Mouse (Mus musculus) limb, embryonic 15.5 days (tissue): ENCODE data around the gene Foxe1. TPM values are rescaled to one million over a fixed set of nuclear protein-coding genes. Genes with fewer than 3 reads are reported as not detected.

Experiments
- ATAC-seq: fragments of 200-750 bp; cut with Nextera tagmentation; 2 replicates; pipeline ENCODE4 v1.8.0; 2017; ENCODE audit warnings: low read depth, moderate TSS enrichment; ENCODE audit not compliant: insufficient number of reproducible peaks, low FRiP score, low TSS enrichment
- H3K27ac ChIP-seq: fragments of 300-500 bp; sonication (generic); 2 replicates; pipeline ENCODE4 v1.5.1; 2015; ENCODE audit warnings: moderate library complexity, mild to moderate bottlenecking, inconsistent platforms
- H3K27me3 ChIP-seq: fragments of 300-500 bp; sonication (generic); 2 replicates; pipeline ENCODE4 v1.6.1; 2015; ENCODE audit warnings: inconsistent platforms
- H3K36me3 ChIP-seq: fragments of 300-500 bp; sonication (generic); 2 replicates; pipeline ENCODE4 v1.6.1; 2015; ENCODE audit warnings: inconsistent platforms
- H3K4me1 ChIP-seq: fragments of 300-500 bp; sonication (generic); 2 replicates; pipeline ENCODE4 v1.6.1; 2015; ENCODE audit warnings: inconsistent platforms
- H3K4me2 ChIP-seq: fragments of 300-500 bp; sonication (generic); 2 replicates; pipeline ENCODE4 v1.6.1; 2015; ENCODE audit warnings: mild to moderate bottlenecking, inconsistent platforms
- H3K4me3 ChIP-seq: fragments of 300-500 bp; sonication (generic); 2 replicates; pipeline ENCODE4 v1.5.1; 2015; ENCODE audit warnings: mild to moderate bottlenecking, inconsistent platforms
- H3K9ac ChIP-seq: fragments of 300-500 bp; sonication (generic); 2 replicates; pipeline ENCODE4 v1.6.1; 2015; ENCODE audit warnings: inconsistent platforms
- H3K9me3 ChIP-seq: fragments of 300-500 bp; sonication (generic); 2 replicates; pipeline ENCODE4 v1.6.1; 2016; ENCODE audit warnings: inconsistent platforms
- WGBS: fragments of 180-500 bp; shearing (Covaris S2); methylation state at CpG from one replicate; pipeline ENCODE4 v1.1.7; 2015; 5-methylcytosine and 5-hydroxymethylcytosine counted together
- polyA plus RNA-seq: library from polyadenylated mRNA; unstranded; fragments of >200 nt; fragmentation: Nextera tagmentation; extraction: Ambion mirVana; gene quantifications from 2 replicates; pipeline ENCODE4 v1.2.1, GENCODE M21; 2015

The Foxe1 gene
- polyA plus RNA-seq, 1 experiment from 2014 or later, result 0.08 TPM

- Histone ChIP-seq H3K36me3 (no peaks in the 10 kb centered on the region), H3K9ac (no peak overlapping the region), H3K27me3 (peaks cover 86% of the 10 kb centered on the region), H3K9me3 (no peaks in the 10 kb centered on the region), H3K4me3 (no peak overlapping the region), H3K4me2 (no peak overlapping the region), H3K27ac (no peak overlapping the region), H3K4me1 (peaks cover 16% of the 10 kb centered on the region)
- ATAC-seq, result no peak
- 50% methylated on average over 5 of the region's 5 CpGs for WGBS
These were observed 6.1 kb downstream of the Foxe1 start for GRCm38 (mm10) chr4:46349530-46349929.

GRCm38 (mm10) chr4:46353045-46353444 lies 9.6 kb downstream of the Foxe1 start:
- H3K4me2 ChIP-seq, result no peak overlapping the region

GRCm38 (mm10) chr4:46356351-46357133 lies 13.1 kb downstream of the Foxe1 start:
- Histone ChIP-seq H3K9me3 (no peaks in the 10 kb centered on the region), H3K27ac (no peak overlapping the region), H3K4me1 (peaks cover 5% of the 10 kb centered on the region; the same call in 1 of the 2 replicates), H3K9ac (no peak overlapping the region), H3K4me2 (no peak overlapping the region), H3K36me3 (no peaks in the 10 kb centered on the region), H3K4me3 (no peak overlapping the region), H3K27me3 (peaks cover 32% of the 10 kb centered on the region)
- WGBS, result 51% methylated on average over 12 of the region's 12 CpGs
- no peak for ATAC-seq

More at GRCm38 (mm10) chr4:46353045-46353444, 9.6 kb downstream of the Foxe1 start:
- Histone ChIP-seq H3K4me1 (peaks cover 5% of the 10 kb centered on the region; the same call in 1 of the 2 replicates), H3K9ac (no peak overlapping the region), H3K36me3 (no peaks in the 10 kb centered on the region), H3K4me3 (no peak overlapping the region), H3K9me3 (no peaks in the 10 kb centered on the region), H3K27me3 (peaks cover 67% of the 10 kb centered on the region), H3K27ac (no peak overlapping the region)
- ATAC-seq, result no peak
- 9% methylated on average over 9 of the region's 10 CpGs for WGBS

- H3K9ac ChIP-seq, result no peak overlapping the region
- 79% methylated on average over 12 of the region's 12 CpGs for WGBS
- no peak overlapping the region for H3K4me2 ChIP-seq
- H3K27ac ChIP-seq, result no peak overlapping the region
- H3K27me3 ChIP-seq, result peaks cover 9% of the 10 kb centered on the region
- H3K4me1 ChIP-seq, result no peaks in the 10 kb centered on the region
- no peaks in the 10 kb centered on the region for H3K9me3 ChIP-seq
- no peak overlapping the region for H3K4me3 ChIP-seq
- no peaks in the 10 kb centered on the region for H3K36me3 ChIP-seq
- no peak for ATAC-seq
These were observed 16.3 kb downstream of the Foxe1 start for GRCm38 (mm10) chr4:46359539-46360253.

GRCm38 (mm10) chr4:46361258-46361657 lies 17.8 kb downstream of the Foxe1 start:
- no peak overlapping the region for H3K4me2 ChIP-seq
- H3K9me3 ChIP-seq, result no peaks in the 10 kb centered on the region
- peaks cover 11% of the 10 kb centered on the region for H3K27me3 ChIP-seq
- H3K4me3 ChIP-seq, result no peak overlapping the region
- no peaks in the 10 kb centered on the region for H3K4me1 ChIP-seq
- H3K36me3 ChIP-seq, result no peaks in the 10 kb centered on the region
- no peak overlapping the region for H3K27ac ChIP-seq
- no peak overlapping the region for H3K9ac ChIP-seq
- 57% methylated on average over 5 of the region's 5 CpGs for WGBS
- ATAC-seq, result no peak

GRCm38 (mm10) chr4:46364360-46364759 lies 21.0 kb downstream of the Foxe1 start:
- no peak for ATAC-seq
- H3K27me3 ChIP-seq, result peaks cover 22% of the 10 kb centered on the region; the same call in 1 of the 2 replicates
- H3K4me1 ChIP-seq, result no peaks in the 10 kb centered on the region
- no peak overlapping the region for H3K4me2 ChIP-seq
- no peak overlapping the region for H3K27ac ChIP-seq
- no peaks in the 10 kb centered on the region for H3K36me3 ChIP-seq
- no peak overlapping the region for H3K9ac ChIP-seq
- WGBS, result 80% methylated on average over 2 of the region's 2 CpGs
- H3K9me3 ChIP-seq, result no peaks in the 10 kb centered on the region
- H3K4me3 ChIP-seq, result no peak overlapping the region

- Histone ChIP-seq H3K4me1 (peaks cover 5% of the 10 kb centered on the region; the same call in 1 of the 2 replicates), H3K4me2 (no peak overlapping the region), H3K36me3 (no peaks in the 10 kb centered on the region), H3K4me3 (no peak overlapping the region), H3K9me3 (no peaks in the 10 kb centered on the region), H3K9ac (no peak overlapping the region), H3K27ac (no peak overlapping the region), H3K27me3 (peaks cover 28% of the 10 kb centered on the region; the same call in 1 of the 2 replicates)
- no peak for ATAC-seq
- WGBS, result 8% methylated on average over 12 of the region's 12 CpGs
These were observed 24.1 kb downstream of the Foxe1 start for GRCm38 (mm10) chr4:46367487-46367959.

- peaks cover 5% of the 10 kb centered on the region; the same call in 1 of the 2 replicates for H3K4me1 ChIP-seq
- no peaks in the 10 kb centered on the region for H3K9me3 ChIP-seq
- ATAC-seq, result no peak
- no peaks in the 10 kb centered on the region for H3K36me3 ChIP-seq
- H3K27ac ChIP-seq, result no peak overlapping the region
- H3K9ac ChIP-seq, result no peak overlapping the region
- H3K27me3 ChIP-seq, result peaks cover 28% of the 10 kb centered on the region; the same call in 1 of the 2 replicates
- no peak overlapping the region for H3K4me3 ChIP-seq
- H3K4me2 ChIP-seq, result no peak overlapping the region
- whole genome bisulfite sequencing, result 64% methylated on average over 4 of the region's 4 CpGs
These were observed 25.7 kb downstream of the Foxe1 start for GRCm38 (mm10) chr4:46369070-46369469.

GRCm38 (mm10) chr4:46370406-46370805 lies 27.0 kb downstream of the Foxe1 start:
- 42% methylated on average over 6 of the region's 6 CpGs for WGBS
- H3K4me3 ChIP-seq, result no peak overlapping the region
- H3K4me2 ChIP-seq, result no peak overlapping the region
- peaks cover 11% of the 10 kb centered on the region; the same call in 1 of the 2 replicates for H3K4me1 ChIP-seq
- peaks cover 28% of the 10 kb centered on the region; the same call in 1 of the 2 replicates for H3K27me3 ChIP-seq
- no peaks in the 10 kb centered on the region for H3K9me3 ChIP-seq
- ATAC-seq, result no peak
- no peaks in the 10 kb centered on the region for H3K36me3 ChIP-seq
- H3K9ac ChIP-seq, result no peak overlapping the region
- H3K27ac ChIP-seq, result no peak overlapping the region

- H3K27ac ChIP-seq, result no peak overlapping the region
- H3K4me1 ChIP-seq, result peaks cover 11% of the 10 kb centered on the region; the same call in 1 of the 2 replicates
- H3K9me3 ChIP-seq, result no peaks in the 10 kb centered on the region
- H3K36me3 ChIP-seq, result no peaks in the 10 kb centered on the region
- peak overlapping the region; percentile 26 for H3K4me3 ChIP-seq
- peak overlapping the region; percentile 47 for H3K4me2 ChIP-seq
- no peak overlapping the region for H3K9ac ChIP-seq
- under 1% methylated on average over 19 of the region's 19 CpGs for WGBS
- peak; percentile 61; the same call in 1 of the 2 replicates for ATAC-seq
- peaks cover 26% of the 10 kb centered on the region; the same call in 1 of the 2 replicates for H3K27me3 ChIP-seq
These were observed 27.6 kb downstream of the Foxe1 start for GRCm38 (mm10) chr4:46371030-46371429.

- peak overlapping the region; percentile 38 for H3K4me3 ChIP-seq
- H3K9me3 ChIP-seq, result no peaks in the 10 kb centered on the region
- H3K36me3 ChIP-seq, result peaks cover 18% of the 10 kb centered on the region
- 60% methylated on average over 6 of the region's 6 CpGs for WGBS
- no peak overlapping the region for H3K9ac ChIP-seq
- peaks cover 11% of the 10 kb centered on the region; the same call in 1 of the 2 replicates for H3K4me1 ChIP-seq
- 0 out of 2 replicates have a peak, but pooled peaks cover 5% of the 10 kb centered on the region for H3K27me3 ChIP-seq
- H3K27ac ChIP-seq, result no peak overlapping the region
- no peak for ATAC-seq
- H3K4me2 ChIP-seq, result peak overlapping the region; percentile 63
These were observed 31.0 kb downstream of the Foxe1 start for GRCm38 (mm10) chr4:46374455-46374854.
